Mouse (Mus musculus) limb, embryonic 13.5 days (tissue): ENCODE results near the gene Lix1. TPM values are rescaled to one million over a fixed set of nuclear protein-coding genes. Genes with fewer than 3 reads are reported as not detected.

Experiments
- polyA plus RNA-seq: library from polyadenylated mRNA; unstranded; fragments of >200 nt; fragmentation: Nextera tagmentation; extraction: Ambion mirVana; gene quantifications from 2 replicates; pipeline ENCODE4 v1.2.1, GENCODE M21; 2015

Gene Lix1
- polyA plus RNA-seq, 1 experiment from 2014 or later = 17.9 TPM

Other genes with a start within 250 kb of the Lix1 start
- 28.8 and 29.5 TPM in 2 replicates for gene Riok2, start 28.4 kb upstream of the Lix1 start, polyA plus RNA-seq
- 12.0 and 12.3 TPM in 2 replicates for gene Lnpep, start 222.4 kb downstream of the Lix1 start, polyA plus RNA-seq